Mouse (Mus musculus): ENCODE data around the gene Opa3. TPM values are rescaled to one million over a fixed set of nuclear protein-coding genes. Genes with fewer than 3 reads are reported as not detected.

Gene Opa3
- total RNA-seq, 2 experiments from 2014 or later, result 53.4 to 57.7 TPM

GRCm38 (mm10) chr7:19239423-19239822 lies 11.3 kb downstream of the Opa3 start:
- intact Hi-C loops (cut with DNase I), result loop anchor here (1.0 to 5.0 kb wide), 3 partner anchors 37 to 103 kb away; partner anchors contain the start of genes Ercc1 and Ppm1n
- DNase-seq, result peak; percentile 93 to 96

DNA sequence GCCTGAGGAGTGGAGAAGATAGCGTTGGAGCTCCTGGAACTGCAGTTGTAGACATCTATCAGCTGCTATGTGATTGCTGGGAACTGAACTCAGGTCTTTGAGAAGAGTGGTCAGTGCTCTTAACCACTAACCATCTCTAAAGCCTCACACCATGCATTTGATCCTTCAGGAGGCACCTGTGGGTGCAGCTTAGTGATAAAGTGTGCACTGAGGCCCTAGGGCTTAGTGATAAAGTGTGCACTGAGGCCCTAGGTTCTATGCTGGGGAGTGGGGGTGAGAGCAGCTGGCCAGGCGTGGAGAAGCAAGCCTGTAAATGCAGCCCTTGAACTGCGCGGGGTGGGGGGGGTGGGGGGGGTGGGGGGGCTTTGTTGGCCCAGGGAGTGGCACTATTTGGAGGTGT lies 11.9 kb downstream of the Opa3 start:
- no peak for DNase-seq
- intact Hi-C loops (cut with DNase I), result loop anchor here (1.0 to 5.0 kb wide), 3 partner anchors 36 to 102 kb away; partner anchors contain the start of genes Ercc1 and Ppm1n

DNA sequence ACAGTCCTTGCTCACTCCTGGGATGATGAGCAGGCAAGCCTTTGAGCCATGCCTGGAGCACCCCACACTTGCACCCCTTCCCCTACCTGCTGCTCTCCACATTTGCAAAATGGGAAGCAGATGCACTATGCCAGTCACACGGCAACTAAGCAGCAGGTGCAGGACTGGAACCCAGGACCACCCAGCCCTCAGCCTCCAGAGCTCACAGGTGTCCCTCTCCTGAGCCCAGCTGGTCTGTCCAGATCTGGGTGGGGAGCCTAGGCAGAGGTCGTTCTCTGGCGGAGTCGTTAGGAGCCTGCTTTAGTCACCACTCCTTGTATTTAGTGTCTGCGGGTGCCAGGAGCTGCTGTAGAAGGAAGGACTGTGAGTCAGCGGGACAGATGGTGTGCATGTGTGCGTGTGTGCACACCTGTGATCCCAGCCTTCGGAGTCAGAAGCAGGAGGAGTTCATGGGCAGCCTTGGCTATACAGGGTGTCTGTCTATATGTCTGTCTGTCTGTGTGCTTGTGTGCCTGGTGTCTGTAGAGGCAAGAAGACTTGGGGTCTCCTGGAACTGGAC lies 12.8 kb downstream of the Opa3 start:
- intact Hi-C loops (cut with DNase I), result no loop called here
- no peak for DNase-seq

DNA sequence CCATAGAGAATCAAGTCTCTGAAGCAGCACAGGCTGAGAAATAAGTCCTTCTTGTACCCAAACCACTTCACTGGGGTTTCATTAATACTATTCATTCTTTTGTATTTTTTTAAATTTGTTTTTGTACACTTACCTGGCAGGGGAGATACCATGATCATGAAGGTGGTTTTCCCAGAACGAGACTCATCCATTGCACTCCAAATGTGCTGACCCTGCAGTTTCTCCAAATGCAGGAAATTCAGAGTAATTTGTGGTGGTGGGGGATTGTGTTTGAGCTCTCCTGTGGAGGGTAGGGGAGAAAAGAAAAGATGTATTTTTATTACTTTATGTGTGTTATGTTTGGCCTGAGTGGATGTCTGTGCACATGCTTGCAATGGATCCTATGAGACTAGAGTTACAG lies 13.9 kb downstream of the Opa3 start:
- DNase-seq, result no peak
- intact Hi-C loops (cut with DNase I), result no loop called here

DNA sequence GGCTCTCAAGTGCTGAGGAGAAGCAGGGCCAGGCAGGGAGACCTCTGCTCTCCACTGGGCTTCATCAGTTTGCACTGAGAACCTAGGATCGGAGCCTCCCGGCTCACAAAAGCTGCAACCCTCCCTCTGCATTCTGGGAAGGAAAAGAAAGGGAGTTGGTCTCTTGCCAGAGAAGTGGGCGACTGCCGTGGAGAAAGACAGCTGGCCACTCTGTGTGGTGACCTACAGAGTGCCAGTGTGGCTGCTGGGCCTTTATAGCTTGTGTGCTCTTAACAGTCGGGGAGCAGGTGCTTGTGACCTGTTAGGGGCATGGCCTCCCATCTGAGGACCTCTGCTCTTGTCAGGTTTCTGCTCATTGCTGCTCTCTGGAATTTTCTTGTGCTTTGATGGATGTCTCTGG lies 15.7 kb downstream of the Opa3 start:
- DNase-seq, result no peak
- intact Hi-C loops (cut with DNase I), result no loop called here

GRCm38 (mm10) chr7:19245083-19245482 lies 16.9 kb downstream of the Opa3 start:
- DNase-seq, result no peak
- intact Hi-C loops (cut with DNase I), result no loop called here

DNA sequence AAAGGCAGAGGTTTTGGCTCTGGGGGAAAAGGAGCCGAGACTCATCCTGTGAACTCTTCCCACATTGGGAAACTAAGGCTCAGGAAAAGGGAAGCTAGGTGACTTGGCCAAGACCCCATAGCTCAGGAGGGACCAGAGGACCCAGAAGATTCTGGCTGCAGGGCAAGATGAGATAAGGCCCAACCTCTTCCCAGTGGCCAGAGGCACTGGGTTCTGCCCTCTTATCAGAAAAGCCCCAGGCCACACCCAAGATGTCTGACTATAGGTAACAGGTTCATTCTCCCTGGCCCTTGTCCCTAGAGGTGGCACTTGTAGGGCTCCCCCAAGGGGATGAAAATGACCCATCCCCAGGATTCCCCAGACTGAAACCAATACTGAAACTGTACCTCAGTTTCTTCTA lies 18.7 kb downstream of the Opa3 start:
- intact Hi-C loops (cut with DNase I), result no loop called here
- no peak for DNase-seq

DNA sequence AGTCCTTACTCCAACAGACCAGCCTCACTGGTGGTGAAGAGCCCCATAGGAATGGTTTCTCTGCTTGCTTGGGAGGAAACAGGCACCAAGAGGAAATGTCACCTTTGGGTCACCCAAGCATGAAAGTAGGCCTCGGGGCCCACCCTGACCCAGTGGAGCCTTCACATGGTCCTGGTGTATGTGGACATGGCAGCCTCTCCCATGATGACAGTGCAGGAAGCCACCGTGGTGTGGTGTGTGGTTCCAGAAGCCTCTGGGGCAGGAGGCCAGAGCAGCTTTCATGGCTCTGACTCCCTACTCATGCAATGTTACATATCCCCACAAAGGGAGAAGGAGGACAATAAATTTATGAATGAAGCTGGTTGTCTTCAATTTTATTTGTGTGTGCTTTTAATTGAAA lies 19.4 kb downstream of the Opa3 start:
- intact Hi-C loops (cut with DNase I), result no loop called here

DNA sequence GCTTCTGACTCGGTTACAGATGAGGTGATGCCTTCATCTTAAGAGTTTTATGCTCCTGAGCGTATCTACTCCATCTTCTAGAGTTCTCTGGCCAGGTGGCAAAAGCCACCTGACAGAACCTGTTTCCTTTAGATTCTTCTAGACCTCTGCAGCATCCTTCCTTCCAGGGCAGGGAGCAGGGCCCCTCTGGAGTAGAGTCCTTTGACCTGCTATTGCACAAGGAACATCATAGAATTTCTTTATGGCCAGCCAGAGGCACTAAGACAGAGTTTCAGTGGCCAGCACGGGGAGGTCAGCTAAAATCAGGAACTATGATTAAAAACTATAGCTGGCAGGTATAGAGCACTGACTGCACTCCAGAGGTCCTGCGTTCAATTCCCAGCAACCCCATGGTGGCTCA lies 23.9 kb downstream of the Opa3 start:
- intact Hi-C loops (cut with DNase I), result no loop called here

More for the DNA sequence above, 19.4 kb downstream of the Opa3 start:
- no peak for DNase-seq

DNA sequence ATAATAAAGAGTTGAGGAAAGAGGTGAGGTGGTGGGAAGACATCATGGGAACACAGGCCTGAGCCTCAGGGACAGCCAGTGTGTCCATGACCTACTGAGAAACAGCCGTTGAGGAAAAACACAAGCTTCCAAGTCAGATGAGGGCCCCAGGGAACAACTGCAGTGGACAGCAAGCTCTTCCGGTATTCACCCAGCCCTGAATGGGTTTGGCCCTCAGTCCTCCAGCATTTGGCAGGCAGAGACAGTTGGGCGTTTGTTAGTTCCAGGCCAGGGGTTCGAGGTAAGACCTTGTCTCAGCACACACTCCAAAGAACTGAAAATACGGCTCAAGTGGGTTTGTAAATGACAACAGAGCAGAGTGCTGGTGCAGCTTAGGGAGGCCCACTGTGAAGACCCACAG lies 25.3 kb downstream of the Opa3 start:
- no peak for DNase-seq
- intact Hi-C loops (cut with DNase I), result no loop called here

More for the DNA sequence above, 23.9 kb downstream of the Opa3 start:
- no peak for DNase-seq

- intact Hi-C loops (cut with DNase I), result no loop called here
- DNase-seq, result no peak
These were observed 27.3 kb downstream of the Opa3 start for GRCm38 (mm10) chr7:19255395-19255794.

DNA sequence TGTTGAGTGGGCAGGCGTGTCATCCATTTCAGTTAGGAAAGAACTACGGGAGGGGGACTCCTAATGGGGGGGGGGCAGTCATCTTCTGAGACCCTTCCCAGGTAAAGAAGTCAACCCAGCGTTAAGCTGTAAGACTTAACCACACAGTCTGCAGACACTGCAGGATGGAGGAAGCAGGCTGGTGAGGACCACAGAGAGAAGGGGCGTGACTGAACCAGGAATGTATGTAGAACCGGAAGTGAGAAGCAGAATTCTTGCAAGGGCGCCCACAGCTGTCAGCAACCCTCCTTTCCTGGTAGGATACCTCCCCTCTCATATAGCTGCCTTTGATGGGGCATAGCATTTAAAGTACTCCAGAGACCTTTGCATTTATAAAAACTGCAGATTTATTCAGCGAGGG lies 28.4 kb downstream of the Opa3 start:
- intact Hi-C loops (cut with DNase I), result no loop called here
- no peak for DNase-seq

DNA sequence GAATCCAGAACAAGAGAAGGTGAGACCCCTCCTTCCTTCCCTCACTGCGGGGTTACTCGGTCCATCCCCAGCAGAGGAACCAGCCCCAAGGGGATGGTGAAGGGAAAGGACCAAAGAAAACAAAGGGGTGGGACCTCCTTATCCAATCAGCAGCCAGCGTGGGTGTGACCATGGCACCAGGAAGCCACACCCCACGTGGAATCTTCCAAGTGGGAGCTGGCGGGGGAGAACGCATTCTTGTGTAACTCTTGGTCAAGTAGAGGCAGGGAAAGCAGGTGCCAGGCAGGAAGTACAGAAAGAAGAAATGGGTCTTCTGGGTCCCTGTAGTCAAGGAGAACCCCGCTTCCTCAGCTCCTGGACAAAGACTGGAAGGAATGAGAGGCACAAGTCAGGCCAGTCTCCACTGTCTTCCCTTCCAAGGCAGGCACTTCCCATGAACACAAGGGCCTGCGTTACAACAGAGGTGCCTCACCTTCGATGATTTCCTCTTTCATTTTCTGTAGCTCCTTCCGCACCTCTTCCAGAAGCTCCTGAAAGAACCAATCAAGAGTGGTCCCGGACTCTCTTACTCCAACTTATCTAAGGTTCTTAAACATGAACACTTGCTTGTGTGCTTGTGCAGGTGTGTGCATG lies 29.4 kb downstream of the Opa3 start:
- peak; percentile 71 to 76 for DNase-seq
- intact Hi-C loops (cut with DNase I), result no loop called here

DNA sequence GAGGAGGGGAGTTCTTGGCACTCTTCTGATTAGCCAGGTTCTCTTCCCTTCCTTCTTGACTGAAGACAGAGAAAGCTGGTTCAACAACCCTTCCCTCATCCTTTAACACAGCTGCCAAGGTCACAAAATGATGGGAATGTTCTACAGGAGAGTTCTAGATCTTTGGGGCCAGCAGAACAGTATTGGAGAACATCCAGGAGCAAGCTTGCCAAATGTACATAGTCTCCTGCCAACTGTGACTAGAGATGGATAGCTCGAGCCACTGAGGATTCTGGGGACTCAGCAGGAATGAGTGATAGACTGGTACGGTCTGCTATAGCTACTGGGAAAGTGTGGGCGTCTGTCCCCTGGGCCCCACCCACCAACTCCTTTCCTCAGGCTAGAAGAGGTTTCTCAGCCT lies 30.2 kb downstream of the Opa3 start:
- peak; percentile 64 for DNase-seq
- intact Hi-C loops (cut with DNase I), result no loop called here

DNA sequence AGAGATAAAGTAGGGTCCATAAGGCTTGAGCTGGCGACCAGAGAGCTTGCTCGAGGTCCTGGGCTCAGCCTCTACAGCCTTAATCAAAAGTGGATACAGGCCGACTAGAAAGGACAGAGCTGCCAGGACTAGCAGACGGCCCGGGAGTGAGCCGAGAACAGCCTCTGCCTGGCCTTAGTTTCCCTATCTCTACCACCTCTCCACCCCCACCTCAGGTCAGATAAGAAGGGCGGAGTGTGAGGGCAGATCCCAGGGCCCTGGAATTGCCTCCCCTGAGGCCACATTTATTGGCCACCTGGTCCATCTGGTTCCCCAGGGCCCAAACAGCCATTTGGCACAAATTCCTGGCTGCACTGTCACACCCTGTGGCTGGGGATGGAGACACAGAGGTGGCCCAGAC lies 37.0 kb downstream of the Opa3 start:
- peak; percentile 32 to 35 for DNase-seq
- intact Hi-C loops (cut with DNase I), result no loop called here

- intact Hi-C loops (cut with DNase I), result no loop called here
- peak in 1 of 2 experiments; percentile 31 for DNase-seq
These were observed 38.0 kb downstream of the Opa3 start for GRCm38 (mm10) chr7:19265928-19266822.

GRCm38 (mm10) chr7:19267051-19267450 lies 38.9 kb downstream of the Opa3 start:
- DNase-seq, result no peak
- intact Hi-C loops (cut with DNase I), result no loop called here

DNA sequence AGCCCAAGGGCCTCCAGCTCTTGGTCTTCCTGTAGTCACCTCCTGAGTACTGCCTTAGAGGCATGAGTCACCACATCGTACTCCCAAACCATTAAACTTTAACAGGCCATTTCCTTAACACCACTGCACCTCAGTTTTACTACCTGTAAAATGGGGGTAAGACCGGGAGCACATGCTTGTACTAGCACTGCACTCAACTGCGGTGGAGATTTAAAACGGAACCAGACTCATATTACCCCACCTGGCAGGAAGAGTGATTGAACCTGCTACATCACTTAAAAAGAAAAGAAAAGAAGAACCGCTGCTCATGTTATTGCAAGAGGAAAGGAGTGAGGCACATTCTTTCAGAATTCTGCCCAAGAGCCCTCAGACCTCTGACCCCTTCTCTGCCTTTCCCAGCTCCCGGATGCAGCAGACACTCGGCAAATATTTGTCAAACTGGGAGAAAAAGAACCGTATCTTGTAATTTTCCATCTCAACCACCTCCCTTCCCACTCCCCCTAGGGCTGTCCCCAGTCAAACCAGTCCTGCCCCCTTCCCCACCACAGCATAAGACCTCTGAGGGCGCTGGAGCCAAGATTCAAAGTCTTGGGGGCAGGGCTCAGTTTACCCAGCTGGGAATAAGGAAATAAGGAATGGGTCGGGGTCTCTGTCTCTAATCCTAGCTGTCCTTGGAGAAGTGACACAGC lies 41.0 kb downstream of the Opa3 start:
- intact Hi-C loops (cut with DNase I), result no loop called here
- DNase-seq, result peak in 1 of 2 experiments; percentile 26

GRCm38 (mm10) chr7:19269721-19270441 lies 41.7 kb downstream of the Opa3 start:
- intact Hi-C loops (cut with DNase I), result no loop called here
- DNase-seq, result peak; percentile 82 to 87

- intact Hi-C loops (cut with DNase I), result no loop called here
- DNase-seq, result peak; percentile 50
These were observed 42.5 kb downstream of the Opa3 start for GRCm38 (mm10) chr7:19270509-19271237.

Data from heart, postnatal 10 days (tissue).